Mouse (Mus musculus): ENCODE measurements around the gene Pex7. TPM values are rescaled to one million over a fixed set of nuclear protein-coding genes. Genes with fewer than 3 reads are reported as not detected.

Gene Pex7
- polyA plus RNA-seq, 1 experiment from 2014 or later = 28.9 TPM

- Histone ChIP-seq H3K9me3 (no peaks in the 10 kb centered on the region), H3K36me3 (no peaks in the 10 kb centered on the region), H3K4me1 (replicated peaks) (no peaks in the 10 kb centered on the region), H3K27me3 (no peaks in the 10 kb centered on the region), H3K4me3 (no peak overlapping the region), H3K9ac (no peak overlapping the region), H3K4me2 (no peak overlapping the region), H3K27ac (replicated peaks) (no peak overlapping the region)
- no peak for ATAC-seq (ENCODE audit: low FRiP score, low read depth)
- 72% methylated on average over 6 of the region's 6 CpGs for WGBS
Observed at GRCm38 (mm10) chr10:19941063-19941462, 33.6 kb upstream of the Pex7 start.

- Histone ChIP-seq H3K9me3 (no peaks in the 10 kb centered on the region), H3K36me3 (no peaks in the 10 kb centered on the region), H3K4me3 (no peak overlapping the region), H3K27me3 (no peaks in the 10 kb centered on the region), H3K4me2 (no peak overlapping the region), H3K4me1 (replicated peaks) (peaks cover 4% of the 10 kb centered on the region; the same call in 1 of the 2 replicates), H3K27ac (replicated peaks) (no peak overlapping the region), H3K9ac (no peak overlapping the region)
- ATAC-seq (ENCODE audit: low FRiP score, low read depth) = no peak
- 90% methylated on average over 8 of the region's 8 CpGs for WGBS
Observed at GRCm38 (mm10) chr10:19940626-19941025, 33.1 kb upstream of the Pex7 start.

GRCm38 (mm10) chr10:19940127-19940526 lies 32.6 kb upstream of the Pex7 start:
- H3K4me1 ChIP-seq (replicated peaks) = peaks cover 9% of the 10 kb centered on the region; the same call in 1 of the 2 replicates
- WGBS = 90% methylated on average over 7 of the region's 7 CpGs

GRCm38 (mm10) chr10:19939282-19939705 lies 31.8 kb upstream of the Pex7 start:
- no peak overlapping the region for H3K27ac ChIP-seq (replicated peaks)
- H3K27me3 ChIP-seq = 0 out of 2 replicates have a peak, but pooled peaks cover 3% of the 10 kb centered on the region
- no peak overlapping the region for H3K4me3 ChIP-seq
- H3K9me3 ChIP-seq = no peaks in the 10 kb centered on the region
- H3K4me2 ChIP-seq = no peak overlapping the region
- no peaks in the 10 kb centered on the region for H3K36me3 ChIP-seq
- H3K9ac ChIP-seq = no peak overlapping the region
- WGBS = 59% methylated on average over 8 of the region's 8 CpGs
- ATAC-seq (ENCODE audit: low FRiP score, low read depth) = no peak
- peaks cover 12% of the 10 kb centered on the region; the same call in 1 of the 2 replicates for H3K4me1 ChIP-seq (replicated peaks)

More at GRCm38 (mm10) chr10:19940127-19940526, 32.6 kb upstream of the Pex7 start:
- ATAC-seq (ENCODE audit: low FRiP score, low read depth) = no peak
- Histone ChIP-seq H3K27ac (replicated peaks) (no peak overlapping the region), H3K4me3 (no peak overlapping the region), H3K9ac (no peak overlapping the region), H3K9me3 (no peaks in the 10 kb centered on the region), H3K36me3 (no peaks in the 10 kb centered on the region), H3K4me2 (no peak overlapping the region), H3K27me3 (0 out of 2 replicates have a peak, but pooled peaks cover 3% of the 10 kb centered on the region)

GRCm38 (mm10) chr10:19938738-19939137 lies 31.2 kb upstream of the Pex7 start:
- no peaks in the 10 kb centered on the region for H3K36me3 ChIP-seq
- no peak overlapping the region for H3K9ac ChIP-seq
- H3K4me3 ChIP-seq = no peak overlapping the region
- 0 out of 2 replicates have a peak, but pooled peaks cover 3% of the 10 kb centered on the region for H3K27me3 ChIP-seq
- 80% methylated on average over 6 of the region's 6 CpGs for WGBS
- H3K4me2 ChIP-seq = no peak overlapping the region
- H3K27ac ChIP-seq (replicated peaks) = no peak overlapping the region
- no peaks in the 10 kb centered on the region for H3K9me3 ChIP-seq
- no peak for ATAC-seq (ENCODE audit: low FRiP score, low read depth)
- peaks cover 12% of the 10 kb centered on the region; the same call in 1 of the 2 replicates for H3K4me1 ChIP-seq (replicated peaks)

GRCm38 (mm10) chr10:19936961-19937708 lies 29.6 kb upstream of the Pex7 start:
- 61% methylated on average over 9 of the region's 9 CpGs for WGBS
- Histone ChIP-seq H3K27me3 (peaks cover 9% of the 10 kb centered on the region), H3K4me2 (no peak overlapping the region), H3K36me3 (no peaks in the 10 kb centered on the region), H3K4me1 (replicated peaks) (peaks cover 20% of the 10 kb centered on the region; the same call in 1 of the 2 replicates), H3K27ac (replicated peaks) (no peak overlapping the region), H3K4me3 (no peak overlapping the region), H3K9ac (no peak overlapping the region), H3K9me3 (no peaks in the 10 kb centered on the region)
- ATAC-seq (ENCODE audit: low FRiP score, low read depth) = no peak

- WGBS = 64% methylated on average over 4 of the region's 4 CpGs
- peaks cover 20% of the 10 kb centered on the region; the same call in 1 of the 2 replicates for H3K4me1 ChIP-seq (replicated peaks)
- H3K4me2 ChIP-seq = no peak overlapping the region
- no peak overlapping the region for H3K27ac ChIP-seq (replicated peaks)
- ATAC-seq (ENCODE audit: low FRiP score, low read depth) = no peak
- peak overlapping the region; percentile 68; the same call in 1 of the 2 replicates for H3K4me3 ChIP-seq
- H3K27me3 ChIP-seq = peaks cover 15% of the 10 kb centered on the region
- no peaks in the 10 kb centered on the region for H3K36me3 ChIP-seq
- no peaks in the 10 kb centered on the region for H3K9me3 ChIP-seq
- H3K9ac ChIP-seq = no peak overlapping the region
Observed at GRCm38 (mm10) chr10:19935821-19936367, 28.4 kb upstream of the Pex7 start.

GRCm38 (mm10) chr10:19935295-19935623 lies 27.8 kb upstream of the Pex7 start:
- H3K36me3 ChIP-seq = no peaks in the 10 kb centered on the region
- peak overlapping the region; percentile 82 for H3K4me2 ChIP-seq
- no peaks in the 10 kb centered on the region for H3K9me3 ChIP-seq
- H3K27ac ChIP-seq (replicated peaks) = no peak overlapping the region
- peaks cover 20% of the 10 kb centered on the region for H3K27me3 ChIP-seq
- H3K9ac ChIP-seq = no peak overlapping the region
- peak overlapping the region; percentile 68 for H3K4me3 ChIP-seq
- H3K4me1 ChIP-seq (replicated peaks) = peaks cover 20% of the 10 kb centered on the region; the same call in 1 of the 2 replicates
- whole genome bisulfite sequencing = 6% methylated on average over 10 of the region's 10 CpGs
- no peak for ATAC-seq (ENCODE audit: low FRiP score, low read depth)

- peak within 1 kb of the TSS; percentile 68 for H3K4me3 ChIP-seq
- H3K36me3 ChIP-seq = no peaks in the 10 kb centered on the region
- H3K9me3 ChIP-seq = no peaks in the 10 kb centered on the region
- H3K4me2 ChIP-seq = peak within 1 kb of the TSS; percentile 82
- peaks cover 20% of the 10 kb centered on the region; the same call in 1 of the 2 replicates for H3K4me1 ChIP-seq (replicated peaks)
- H3K9ac ChIP-seq = peak within 1 kb of the TSS; percentile 68
- under 1% methylated on average over 83 of the region's 95 CpGs for WGBS
- peak within 1 kb of the TSS; percentile 72 for H3K27ac ChIP-seq (replicated peaks)
- H3K27me3 ChIP-seq = peaks cover 20% of the 10 kb centered on the region
- ATAC-seq (ENCODE audit: low FRiP score, low read depth) = peak; percentile 86
Observed at GRCm38 (mm10) chr10:19934384-19935294, 27.1 kb upstream of the Pex7 start, which contains the start of gene Map3k5. Gene Map3k5 (plus strand): TSS chr10:19934472.

GRCm38 (mm10) chr10:19933511-19934383 lies 26.3 kb upstream of the Pex7 start:
- Histone ChIP-seq H3K4me3 (peak overlapping the region; percentile 68), H3K27ac (replicated peaks) (peak overlapping the region; percentile 72), H3K27me3 (peaks cover 20% of the 10 kb centered on the region), H3K9ac (peak overlapping the region; percentile 68), H3K36me3 (no peaks in the 10 kb centered on the region), H3K9me3 (no peaks in the 10 kb centered on the region), H3K4me1 (replicated peaks) (peaks cover 20% of the 10 kb centered on the region; the same call in 1 of the 2 replicates), H3K4me2 (peak overlapping the region; percentile 82)
- WGBS = under 1% methylated on average over 95 of the region's 97 CpGs
- peak; percentile 92 for ATAC-seq (ENCODE audit: low FRiP score, low read depth)

GRCm38 (mm10) chr10:19932986-19933385 lies 25.5 kb upstream of the Pex7 start:
- H3K4me3 ChIP-seq = peak overlapping the region; percentile 68
- peak overlapping the region; percentile 82 for H3K4me2 ChIP-seq
- no peaks in the 10 kb centered on the region for H3K36me3 ChIP-seq
- no peak overlapping the region for H3K27ac ChIP-seq (replicated peaks)
- peaks cover 20% of the 10 kb centered on the region; the same call in 1 of the 2 replicates for H3K4me1 ChIP-seq (replicated peaks)
- H3K27me3 ChIP-seq = peaks cover 20% of the 10 kb centered on the region
- H3K9me3 ChIP-seq = no peaks in the 10 kb centered on the region
- H3K9ac ChIP-seq = no peak overlapping the region; the same call in 1 of the 2 replicates
- WGBS = 52% methylated on average over 3 of the region's 3 CpGs
- no peak for ATAC-seq (ENCODE audit: low FRiP score, low read depth)
